Mouse (Mus musculus) lung, postnatal 14 days (tissue): ENCODE data around the gene Slc30a3.
A peak's percentile ranks its signal among the peaks of the same experiment; 100 is the strongest.
"Not testable (repeated sequence)": the region's sequence is repeated elsewhere in the genome, so short reads cannot be mapped to it uniquely, and the experiment has no call there.

Experiments
- DNase-seq: peaks from one replicate; pipeline ENCODE4 v3.0.0; 2021

The Slc30a3 gene

DNA sequence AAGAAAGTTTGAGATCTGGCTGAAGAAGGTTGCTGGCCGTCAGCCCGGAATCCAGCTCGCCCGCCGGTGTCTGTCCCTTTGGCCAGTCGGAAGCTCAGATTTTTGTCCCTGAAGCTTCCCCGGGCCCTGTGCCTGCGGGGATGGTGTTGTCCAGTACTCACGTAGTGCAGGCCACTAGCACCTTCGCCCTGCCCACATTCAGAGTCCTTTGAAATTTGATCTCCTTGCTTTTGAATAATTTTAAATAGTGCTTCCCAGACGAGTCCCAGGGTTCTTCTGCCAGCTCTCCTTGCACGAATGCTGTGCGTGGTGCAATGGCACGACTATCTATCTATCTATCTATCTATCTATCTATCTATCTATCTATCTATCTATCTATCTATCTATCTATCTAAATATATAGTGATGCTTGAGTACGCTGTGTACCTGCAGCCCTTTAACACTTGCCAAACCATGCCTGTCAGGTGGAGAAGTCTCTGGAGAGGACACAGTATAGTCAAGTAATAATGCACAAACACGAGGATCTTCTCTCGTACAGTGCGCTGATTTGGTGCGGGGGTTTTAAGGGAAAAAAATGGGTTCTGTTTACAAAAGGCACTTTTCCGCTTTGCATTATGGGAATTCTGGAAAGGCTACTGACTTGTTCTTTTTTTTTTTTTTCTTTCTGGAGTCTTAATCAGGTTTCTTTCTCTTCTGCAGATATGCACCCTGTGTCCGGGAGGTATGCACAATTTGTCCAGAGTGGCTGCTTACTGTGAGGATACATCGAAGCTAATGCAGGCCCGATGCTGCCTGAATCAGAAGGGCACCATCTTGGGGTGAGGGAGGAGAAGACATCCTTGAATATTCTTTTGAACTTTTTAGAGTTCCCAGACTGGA, 59.0 kb downstream of the Slc30a3 start, which contains the start of gene Slc5a6:
TSS of gene Slc5a6 (minus strand) at position 162 of the 879 bp plus-strand sequence.
- DNase-seq: peak; percentile 34

- peak; percentile 99 for DNase-seq
Measured at GRCm38 (mm10) chr5:31047848-31048762, 59.9 kb downstream of the Slc30a3 start, which contains the start of gene Atraid. Gene Atraid, plus strand, starts transcription at chr5:31048312.

DNA sequence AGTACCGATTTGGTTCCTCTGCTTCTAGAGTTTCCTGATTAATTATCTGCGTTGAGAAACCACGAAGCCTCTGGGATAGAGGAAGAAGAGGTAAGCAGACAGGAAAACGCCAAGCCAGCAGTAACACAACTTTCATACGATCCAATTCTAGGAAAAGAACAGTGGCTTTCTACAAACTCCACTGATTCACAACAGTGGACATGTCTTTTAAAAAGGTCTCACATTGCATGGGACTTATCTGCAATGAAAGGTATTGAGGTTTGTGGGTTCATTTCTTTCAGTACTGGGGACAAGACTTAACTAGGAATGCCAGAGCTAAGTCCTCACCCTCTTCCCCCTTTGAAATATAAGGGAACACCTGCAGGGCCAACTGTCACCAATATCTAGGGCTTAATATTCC, 61.0 kb downstream of the Slc30a3 start:
- no peak for DNase-seq

- no peak for DNase-seq
Measured at GRCm38 (mm10) chr5:31046416-31046815, 61.6 kb downstream of the Slc30a3 start.

- DNase-seq: no peak
Measured at GRCm38 (mm10) chr5:31038171-31038845, 69.7 kb downstream of the Slc30a3 start.

DNA sequence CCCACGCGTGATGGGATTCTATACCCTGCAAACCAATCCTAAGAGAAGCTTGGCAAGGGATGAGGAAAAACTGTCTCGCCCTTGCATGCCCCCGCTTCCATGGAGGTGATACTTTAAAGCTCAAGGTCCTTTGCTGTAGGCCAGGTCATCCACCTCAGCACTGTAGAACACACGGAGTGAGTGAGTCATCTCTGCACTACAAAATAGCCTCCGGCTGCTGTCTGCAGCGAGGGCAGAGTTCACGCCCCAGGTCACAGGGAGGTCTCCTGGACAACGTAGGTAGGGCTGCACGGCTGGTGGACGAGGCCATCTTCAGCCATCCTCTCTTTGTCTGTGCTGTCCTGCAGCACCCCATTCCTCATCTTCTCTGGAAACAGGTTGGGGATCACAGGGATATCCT, 71.5 kb downstream of the Slc30a3 start:
- not testable (repeated sequence) for DNase-seq
